In genomic region chr10:59864884-59865726, GRCm38 (mm10) we compare ENCODE assay signal across 8 mouse cellular contexts. TPM values are rescaled to one million over a fixed set of nuclear protein-coding genes. Genes with fewer than 3 reads are reported as not detected.
DNase-seq lines count a peak whose midpoint lies in the region; ATAC-seq lines count a peak whose summit lies in the region.

No protein-coding gene starts in this region.

- no peaks in the 10 kb centered on the region for H3K36me3 ChIP-seq in forebrain, embryonic 16.5 days (ENCODE audit: control insufficient read depth, insufficient read depth)
- 0 out of 2 replicates have a peak, but pooled peaks cover 4% of the 10 kb centered on the region for H3K36me3 ChIP-seq in hindbrain, embryonic 10.5 days
- no peaks in the 10 kb centered on the region for H3K36me3 ChIP-seq in lung, embryonic 16.5 days (ENCODE audit: control insufficient read depth, insufficient read depth, low read length)

- no peaks in the 10 kb centered on the region for H3K27me3 ChIP-seq in forebrain, embryonic 16.5 days (replicated peaks; ENCODE audit: control insufficient read depth, insufficient read depth, low read length)
- H3K27me3 ChIP-seq in hindbrain, embryonic 10.5 days (ENCODE audit: insufficient read depth, poor library complexity, severe bottlenecking) = no peaks in the 10 kb centered on the region
- H3K27me3 ChIP-seq in lung, embryonic 16.5 days (ENCODE audit: control insufficient read depth, insufficient read depth, low read depth, low read length) = no peaks in the 10 kb centered on the region

- H3K4me1 ChIP-seq in forebrain, embryonic 16.5 days (replicated peaks; ENCODE audit: control insufficient read depth, insufficient read depth, low read length) = peaks cover 10% of the 10 kb centered on the region; the same call in 1 of the 2 replicates
- peaks cover 31% of the 10 kb centered on the region for H3K4me1 ChIP-seq in hindbrain, embryonic 10.5 days (replicated peaks)
- peaks cover 7% of the 10 kb centered on the region; the same call in 1 of the 2 replicates for H3K4me1 ChIP-seq in lung, embryonic 16.5 days (replicated peaks; ENCODE audit: control insufficient read depth, insufficient read depth, low read length)

- whole genome bisulfite sequencing in forebrain, embryonic 16.5 days = 35% methylated on average over 13 of the region's 13 CpGs
- 35% methylated on average over 13 of the region's 13 CpGs for WGBS in hindbrain, embryonic 10.5 days
- WGBS in lung, embryonic 16.5 days = 33% methylated on average over 13 of the region's 13 CpGs

- no peak overlapping the region for H3K9ac ChIP-seq in forebrain, embryonic 16.5 days (replicated peaks; ENCODE audit: low read depth, low read length)
- no peak overlapping the region for H3K9ac ChIP-seq in lung, embryonic 16.5 days (ENCODE audit: low read length)

- no peak overlapping the region for H3K4me2 ChIP-seq in forebrain, embryonic 16.5 days (ENCODE audit: low read length)
- H3K4me2 ChIP-seq in lung, embryonic 16.5 days (ENCODE audit: low read depth, low read length) = no peak overlapping the region

- H3K9me3 ChIP-seq in forebrain, embryonic 16.5 days (ENCODE audit: control insufficient read depth, low read length) = no peaks in the 10 kb centered on the region
- no peaks in the 10 kb centered on the region for H3K9me3 ChIP-seq in hindbrain, embryonic 10.5 days
- H3K9me3 ChIP-seq in lung, embryonic 16.5 days (ENCODE audit: control insufficient read depth, low read length) = no peaks in the 10 kb centered on the region

- ATAC-seq in cerebellum, adult (ENCODE audit: insufficient number of reproducible peaks, low FRiP score, low TSS enrichment) = peak; percentile 87
- ATAC-seq in forebrain, embryonic 16.5 days = peak; percentile 82
- peak; percentile 81 for ATAC-seq in lung, embryonic 16.5 days (ENCODE audit: low read depth)

- no peak overlapping the region for H3K4me3 ChIP-seq in forebrain, embryonic 16.5 days (replicated peaks; ENCODE audit: low read length)
- H3K4me3 ChIP-seq in hindbrain, embryonic 10.5 days = no peak overlapping the region
- H3K4me3 ChIP-seq in lung, embryonic 16.5 days (ENCODE audit: low read length) = no peak overlapping the region

- peak; percentile 89 for DNase-seq in ES-CJ7 (ENCODE audit: low read depth, low spot score)
- peak; percentile 87 for DNase-seq in hindbrain, embryonic 10.5 days (ENCODE audit: low spot score)
- peak; percentile 77 to 88 for DNase-seq in layer of hippocampus, adult 8-10 months (ENCODE audit: low spot score in 2 of 2)
- peak; percentile 73 for DNase-seq in ovary, postnatal 10 days (ENCODE audit: low spot score)
- peak; percentile 92 for DNase-seq in thymus, postnatal 0 days (ENCODE audit: low spot score)

- H3K27ac ChIP-seq in forebrain, embryonic 16.5 days (ENCODE audit: low read length) = no peak overlapping the region
- H3K27ac ChIP-seq in hindbrain, embryonic 10.5 days = peak overlapping the region; percentile 74; the same call in 1 of the 2 replicates
- H3K27ac ChIP-seq in lung, embryonic 16.5 days (ENCODE audit: low read length) = no peak overlapping the region

RNA-seq across cellular contexts. Expression of gene Dnajb12, which starts 14.3 kb away (rescaled TPM):
- 18.5 and 21.2 TPM in 2 replicates for polyA plus RNA-seq in forebrain, embryonic 16.5 days (2015; fragmentation: Nextera tagmentation; extraction: Ambion mirVana)
- polyA plus RNA-seq in hindbrain, embryonic 10.5 days (2016; fragmentation: Nextera tagmentation; extraction: Ambion mirVana) = 27.2 and 31.5 TPM in 2 replicates
- total RNA-seq in layer of hippocampus, adult 8-10 months (2022) = 10 to 100 TPM; 51.1 to 55.4 (median 52.6) TPM
- polyA plus RNA-seq in lung, embryonic 16.5 days (2015; fragmentation: Nextera tagmentation; extraction: Ambion mirVana) = 24.2 and 27.1 TPM in 2 replicates
- polyA plus RNA-seq in thymus, postnatal 0 days (2015; fragmentation: Nextera tagmentation; extraction: Ambion mirVana) = 13.5 and 14.6 TPM in 2 replicates
